9 mouse cellular contexts compared by ENCODE assay signal in the genomic region with DNA sequence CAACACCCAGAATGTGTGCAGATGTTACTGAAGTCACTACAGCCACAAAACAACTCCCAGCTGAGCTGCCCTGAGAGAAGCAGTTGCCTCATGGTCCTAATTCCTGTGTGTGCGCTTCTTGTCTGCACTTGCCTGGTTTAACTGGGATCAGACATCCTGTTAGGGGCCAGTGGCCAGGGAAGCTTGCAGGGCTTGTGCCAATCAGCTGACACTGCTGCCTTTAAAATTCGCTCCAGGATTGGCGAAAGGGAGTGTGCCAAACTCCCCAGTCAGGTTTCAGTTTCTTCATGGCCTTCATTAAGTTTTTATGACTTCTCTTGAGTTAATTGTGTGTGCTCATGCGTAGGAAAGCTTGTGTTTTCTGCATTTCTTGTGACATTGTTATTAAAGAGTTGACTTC. TPM values are rescaled to one million over a fixed set of nuclear protein-coding genes. Genes with fewer than 3 reads are reported as not detected.
DNase-seq lines count a peak whose midpoint lies in the region; ATAC-seq and TF ChIP-seq lines count a peak whose summit lies in the region.
"Had no signal": no experiment of that assay in that cellular context is flagged by ENCODE, and none has a peak within 500 bp of the region (broad histone marks: within the 10 kb centered on the region; RNA-seq: fewer than 3 reads in every experiment).

No protein-coding gene starts in this region.

- peaks cover 31% of the 10 kb centered on the region for H3K36me3 ChIP-seq in megakaryocyte, embryonic 14.5 days (replicated peaks; ENCODE audit: low read length)
- no peaks in the 10 kb centered on the region for H3K36me3 ChIP-seq in kidney, adult 2 months (ENCODE audit: control insufficient read depth, insufficient read depth, low read length)
- H3K36me3 ChIP-seq in myocyte (ENCODE audit: control insufficient read depth, insufficient read depth) = peaks cover 21% of the 10 kb centered on the region
- peaks cover 5% of the 10 kb centered on the region for H3K36me3 ChIP-seq in forebrain, embryonic 10.5 days (replicated peaks)

- DNase-seq in adrenal gland, postnatal 14 days = peak; percentile 53
- no peak for DNase-seq in adrenal gland, adult 2 months
- peak; percentile 93 for DNase-seq in kidney, adult 2 months
- no peak for DNase-seq in forebrain, embryonic 10.5 days (ENCODE audit: extremely low spot score, low spot score)

- H3K9me3 ChIP-seq in megakaryocyte, embryonic 14.5 days = no peaks in the 10 kb centered on the region
- no peaks in the 10 kb centered on the region for H3K9me3 ChIP-seq in forebrain, embryonic 10.5 days

- peak overlapping the region; percentile 86 for H3K4me3 ChIP-seq in megakaryocyte, embryonic 14.5 days (replicated peaks)
- H3K4me3 ChIP-seq in kidney, adult 2 months (ENCODE audit: insufficient read depth, low read depth, low read length) = peak overlapping the region; percentile 8; the same call in 1 of the 2 replicates
- peak overlapping the region; percentile 88 for H3K4me3 ChIP-seq in myocyte
- no peak overlapping the region for H3K4me3 ChIP-seq in forebrain, embryonic 10.5 days

- peak overlapping the region; percentile 88 for H3K27ac ChIP-seq in kidney, adult 2 months (ENCODE audit: insufficient read depth, low read depth, low read length)
- H3K27ac ChIP-seq in forebrain, embryonic 10.5 days = no peak overlapping the region

- TF ChIP-seq POLR2A in kidney, adult 2 months (IDR thresholded peaks at IDR 0.05; ENCODE audit: low read depth, low read length) = no peak
- peak; percentile 26 for TF ChIP-seq POLR2A in myocyte (IDR thresholded peaks at IDR 0.05; ENCODE audit: insufficient read length, low read depth)

- peak overlapping the region; percentile 6 for H3ac ChIP-seq in myocyte (ENCODE audit: control insufficient read depth, insufficient read length)

- no peak for TF ChIP-seq CTCF in kidney, adult 2 months (conservative IDR thresholded peaks at IDR 0.05; ENCODE audit: insufficient read depth, insufficient read length, low read depth, low read length)

- peak overlapping the region; percentile 92 for H3K4me2 ChIP-seq in myocyte (ENCODE audit: low read depth)

- H3K79me2 ChIP-seq in myocyte (ENCODE audit: control insufficient read depth, insufficient read depth) = peaks cover 75% of the 10 kb centered on the region

- H3K4me1 ChIP-seq in megakaryocyte, embryonic 14.5 days = peaks cover 57% of the 10 kb centered on the region
- H3K4me1 ChIP-seq in kidney, adult 2 months (ENCODE audit: control insufficient read depth, insufficient read depth, low read length) = peaks cover 9% of the 10 kb centered on the region; the same call in 1 of the 2 replicates
- peaks cover 42% of the 10 kb centered on the region for H3K4me1 ChIP-seq in forebrain, embryonic 10.5 days

- no peak for ATAC-seq in megakaryocyte, adult 5-6 weeks (ENCODE audit: poor library complexity, severe bottlenecking)
- no peak for ATAC-seq in inflammation-experienced regulatory T-cells, adult 6 months
- ATAC-seq: forebrain, embryonic 14.5 days had no signal

- no peaks in the 10 kb centered on the region for H3K27me3 ChIP-seq in megakaryocyte, embryonic 14.5 days (replicated peaks)
- H3K27me3 ChIP-seq in kidney, adult 2 months (replicated peaks; ENCODE audit: control insufficient read depth, insufficient read depth, low read length) = no peaks in the 10 kb centered on the region
- no peaks in the 10 kb centered on the region for H3K27me3 ChIP-seq in myocyte (ENCODE audit: control insufficient read depth, insufficient read depth, insufficient read length)
- peaks cover 28% of the 10 kb centered on the region for H3K27me3 ChIP-seq in forebrain, embryonic 10.5 days (ENCODE audit: poor library complexity, severe bottlenecking)

- WGBS in kidney, adult 2 months = 13% methylated on average over 4 of the region's 4 CpGs
- WGBS in forebrain, embryonic 10.5 days = 76% methylated on average over 4 of the region's 4 CpGs

TF ChIP-seq in myocyte, 11 proteins besides CTCF, POLR2A, EP300 and RAD21:
- TF ChIP-seq REST (IDR thresholded peaks at IDR 0.05; ENCODE audit: insufficient read depth, insufficient read length) (no peak), POLR2AphosphoS2 (IDR thresholded peaks at IDR 0.05; ENCODE audit: insufficient read length, low read depth) (peak; percentile 54), E2F4 (IDR thresholded peaks at IDR 0.05; ENCODE audit: insufficient read depth) (no peak), TCF12 (IDR thresholded peaks at IDR 0.05; ENCODE audit: insufficient read depth, poor library complexity, severe bottlenecking) (no peak), MYOD1 (IDR thresholded peaks at IDR 0.05; ENCODE audit: control insufficient read depth in 1 of 3, insufficient read length in 2 of 3, low read depth in 2 of 3) (peak in 1 of 3 experiments; percentile 22), USF1 (IDR thresholded peaks at IDR 0.05; ENCODE audit: low read depth) (peak; percentile 13), TCF3 (IDR thresholded peaks at IDR 0.05; ENCODE audit: insufficient read length, low read depth) (no peak), SRF (IDR thresholded peaks at IDR 0.05; ENCODE audit: control insufficient read depth, insufficient read length, low read depth) (no peak)

RNA-seq across cellular contexts. Expression of a gene that starts 3.1 kb away (rescaled TPM):
- total RNA-seq in adrenal gland, postnatal 14 days (2021) = 99.6 and 103 TPM in 2 replicates
- 100 to 1,000 TPM in 1 of 2 experiments, 10 to 100 TPM in 1; 63.9 to 103 TPM for total RNA-seq in adrenal gland, adult 2 months (2021)
- polyA plus RNA-seq in adrenal gland, adult 2 months (2012; rRNA removed) = 35.8 and 42.1 TPM in 2 replicates
- 8.2 and 21.7 TPM in 2 replicates for polyA plus RNA-seq in megakaryocyte, embryonic 14.5 days (2012; ENCODE audit: insufficient read depth, low replicate concordance)
- 0.91 and 0.93 TPM in 2 replicates for total RNA-seq in megakaryocyte, adult 5-6 weeks (2015)
- total RNA-seq in megakaryocyte, adult 5-6 weeks (2017) = 1.1 and 1.2 TPM in 2 replicates
- 45.4 and 51.9 TPM in 2 replicates for polyA plus RNA-seq in kidney, adult 2 months (2012; rRNA removed)
- 71.4 TPM for polyA plus RNA-seq in myocyte (2012; fragmentation: generic; extraction: Trizol)
- polyA plus RNA-seq in inflammation-experienced regulatory T-cells, adult 6 months (2017; shearing (Covaris generic)) = under 1 TPM; 0.55 to 0.98 (median 0.91) TPM
- 66.3 and 68.8 TPM in 2 replicates for polyA plus RNA-seq in forebrain, embryonic 10.5 days (2016; fragmentation: Nextera tagmentation; extraction: Ambion mirVana)

Comparison
In these comparisons a context has a peak if more than half of its experiments do, and no peak if none do; other contexts are left out.
1. DNase-seq: peak in adrenal gland, postnatal 14 days (single experiment) and kidney, adult 2 months (single experiment); none in adrenal gland, adult 2 months (single experiment) and forebrain, embryonic 10.5 days (single experiment).